Mouse (Mus musculus) A20 (cell line): ENCODE data around the gene Gigyf1.

Experiments used
- DNase-seq: peaks from one replicate; pipeline ENCODE4 v3.0.0-alpha.2; 2011; ENCODE audit warnings: low read depth, low spot score

Gene Gigyf1

GRCm38 (mm10) chr5:137570691-137571586 is 52.6 kb downstream of the Gigyf1 start:
- DNase-seq: no peak

GRCm38 (mm10) chr5:137574470-137574901 is 56.1 kb downstream of the Gigyf1 start:
- DNase-seq: no peak
